ENCODE assay signal across 19 mouse cellular contexts in genomic region chr12:103292366-103292765, GRCm38 (mm10). TPM values are rescaled to one million over a fixed set of nuclear protein-coding genes. Genes with fewer than 3 reads are reported as not detected.
"Had no signal": no experiment of that assay in that cellular context is flagged by ENCODE, and none has a peak within 500 bp of the region (broad histone marks: within the 10 kb centered on the region; RNA-seq: fewer than 3 reads in every experiment).

No protein-coding gene starts in this region.

- ATAC-seq: liver, postnatal 0 days; lung, postnatal 0 days; midbrain, embryonic 13.5 days; midbrain, embryonic 15.5 days had no signal

- H3K9me3 ChIP-seq: liver, embryonic 13.5 days; liver, embryonic 15.5 days; lung, embryonic 15.5 days; midbrain, embryonic 13.5 days; midbrain, embryonic 15.5 days; neural tube, embryonic 12.5 days; stomach, embryonic 15.5 days had no signal

- H3K9ac ChIP-seq: liver, embryonic 13.5 days; liver, embryonic 15.5 days; liver, postnatal 0 days; lung, embryonic 15.5 days; midbrain, embryonic 13.5 days; midbrain, embryonic 15.5 days; neural tube, embryonic 12.5 days; stomach, embryonic 15.5 days had no signal

- H3K4me2 ChIP-seq: liver, embryonic 13.5 days; liver, embryonic 15.5 days; lung, embryonic 15.5 days; midbrain, embryonic 11.5 days; midbrain, embryonic 13.5 days; midbrain, embryonic 15.5 days; neural tube, embryonic 12.5 days; stomach, embryonic 15.5 days had no signal

- H3K4me3 ChIP-seq: liver, embryonic 13.5 days; liver, embryonic 15.5 days; lung, embryonic 15.5 days; megakaryocyte, embryonic 14.5 days; midbrain, embryonic 13.5 days; midbrain, embryonic 15.5 days; neural tube, embryonic 12.5 days; stomach, embryonic 15.5 days had no signal

- H3K27me3 ChIP-seq: liver, embryonic 13.5 days; liver, embryonic 15.5 days; lung, embryonic 15.5 days; midbrain, embryonic 13.5 days; midbrain, embryonic 15.5 days; neural tube, embryonic 12.5 days; stomach, embryonic 15.5 days had no signal

- H3K4me1 ChIP-seq: liver, embryonic 13.5 days; liver, embryonic 15.5 days; lung, embryonic 15.5 days; megakaryocyte, embryonic 14.5 days; stomach, embryonic 15.5 days had no signal

- H3K27ac ChIP-seq: liver, embryonic 13.5 days; liver, embryonic 15.5 days; lung, embryonic 15.5 days; macrophage; midbrain, embryonic 13.5 days; midbrain, embryonic 15.5 days; neural tube, embryonic 12.5 days; stomach, embryonic 15.5 days; stomach, postnatal 0 days had no signal

- DNase-seq: liver, embryonic 13.5 days; liver, postnatal 0 days; lung, adult 2 months; lung, postnatal 14 days; lung, postnatal 36 days; right cerebral cortex, postnatal 14 days had no signal

- H3K36me3 ChIP-seq: liver, embryonic 13.5 days; liver, embryonic 15.5 days; lung, embryonic 15.5 days; midbrain, embryonic 13.5 days; midbrain, embryonic 15.5 days; neural tube, embryonic 12.5 days; stomach, embryonic 15.5 days had no signal

RNA-seq across cellular contexts. Expression of gene Fam181a, which starts 18.4 kb away (rescaled TPM):
- polyA plus RNA-seq: liver, embryonic 13.5 days; liver, embryonic 15.5 days; liver, postnatal 0 days; lung, embryonic 15.5 days; macrophage; spleen, adult 2 months; stomach, embryonic 15.5 days; stomach, postnatal 0 days; urinary bladder, adult 2 months had no signal

RNA-seq across cellular contexts. Expression of gene Prima1, which starts 50.4 kb away (rescaled TPM):
- polyA plus RNA-seq: liver, embryonic 13.5 days; liver, embryonic 15.5 days; liver, postnatal 0 days; macrophage; spleen, adult 2 months had no signal
